Mouse (Mus musculus): ENCODE data around the gene Shb.

Gene Shb

DNA sequence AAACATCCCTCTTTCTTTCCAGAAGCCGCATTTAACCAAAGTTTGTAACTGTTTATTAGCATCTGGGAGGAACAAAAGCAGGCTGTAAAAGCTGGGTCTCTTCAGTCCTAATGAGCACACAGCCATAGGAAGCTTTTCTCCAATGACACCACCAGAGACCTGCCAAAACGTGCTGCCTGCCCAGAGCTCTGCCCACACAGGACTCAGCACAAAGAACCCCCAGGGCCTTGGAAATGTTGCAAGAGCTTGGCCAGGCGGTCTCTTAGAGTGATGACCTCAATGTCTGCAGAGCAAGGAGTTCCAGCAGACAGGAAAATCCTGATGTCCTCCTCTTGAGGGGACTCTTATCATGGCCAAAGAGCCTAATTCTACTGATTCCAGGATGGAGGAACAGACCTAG lies 28.5 kb downstream of the Shb start:
- DNase-seq = no peak

- DNase-seq = no peak
Observed at GRCm38 (mm10) chr4:45503380-45503779, 28.9 kb downstream of the Shb start.

- DNase-seq = no peak
Observed at GRCm38 (mm10) chr4:45502002-45502401, 30.3 kb downstream of the Shb start.

DNA sequence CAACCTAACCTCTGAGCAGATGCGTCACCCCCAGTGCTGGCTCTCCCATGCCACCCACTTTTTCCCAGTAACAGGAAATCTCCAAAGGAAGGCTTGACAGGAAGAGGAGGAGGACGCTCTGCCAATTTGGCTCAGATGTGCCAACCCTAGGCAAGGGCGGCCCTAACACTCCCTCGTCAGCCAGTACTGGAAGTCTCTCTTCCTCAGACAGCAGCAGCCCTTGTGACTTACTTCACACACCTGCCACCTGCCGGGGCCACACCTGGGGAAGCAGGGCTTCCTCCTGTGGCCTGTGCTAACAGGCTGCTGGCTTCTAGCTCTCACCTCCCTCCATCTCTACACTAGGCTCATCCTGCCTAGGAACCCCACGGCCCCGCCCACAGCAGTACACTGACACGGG lies 31.9 kb downstream of the Shb start:
- no peak for DNase-seq

- no peak for DNase-seq
Observed at GRCm38 (mm10) chr4:45499556-45499955, 32.7 kb downstream of the Shb start.

DNA sequence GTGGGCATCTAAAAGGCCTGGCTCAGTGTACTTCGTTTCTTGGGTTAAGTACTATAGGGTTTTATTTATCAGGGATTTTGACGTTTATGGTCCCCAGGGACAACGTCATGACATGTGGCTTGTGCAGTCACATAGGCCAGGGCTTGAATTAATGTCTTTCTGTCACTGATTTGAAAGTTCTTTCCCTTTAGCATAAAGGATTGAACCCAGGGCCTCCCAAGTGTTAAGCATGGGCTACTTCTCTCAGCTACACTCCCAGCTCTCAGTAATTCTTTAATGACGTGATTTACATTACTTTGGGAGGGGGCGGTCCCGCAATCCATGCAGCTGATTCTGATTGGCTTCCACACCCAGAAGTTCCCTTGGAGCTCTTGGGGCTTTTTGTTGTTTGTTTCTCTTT lies 33.2 kb downstream of the Shb start:
- no peak for DNase-seq

GRCm38 (mm10) chr4:45498345-45498744 lies 33.9 kb downstream of the Shb start:
- no peak for DNase-seq

- DNase-seq = no peak
Observed at GRCm38 (mm10) chr4:45497282-45497681, 35.0 kb downstream of the Shb start.

- no peak for DNase-seq
Observed at GRCm38 (mm10) chr4:45495531-45496201, 36.6 kb downstream of the Shb start.

GRCm38 (mm10) chr4:45493786-45494400 lies 38.4 kb downstream of the Shb start:
- no peak for DNase-seq

GRCm38 (mm10) chr4:45493118-45493517 lies 39.2 kb downstream of the Shb start:
- peak; percentile 80 for DNase-seq

DNA sequence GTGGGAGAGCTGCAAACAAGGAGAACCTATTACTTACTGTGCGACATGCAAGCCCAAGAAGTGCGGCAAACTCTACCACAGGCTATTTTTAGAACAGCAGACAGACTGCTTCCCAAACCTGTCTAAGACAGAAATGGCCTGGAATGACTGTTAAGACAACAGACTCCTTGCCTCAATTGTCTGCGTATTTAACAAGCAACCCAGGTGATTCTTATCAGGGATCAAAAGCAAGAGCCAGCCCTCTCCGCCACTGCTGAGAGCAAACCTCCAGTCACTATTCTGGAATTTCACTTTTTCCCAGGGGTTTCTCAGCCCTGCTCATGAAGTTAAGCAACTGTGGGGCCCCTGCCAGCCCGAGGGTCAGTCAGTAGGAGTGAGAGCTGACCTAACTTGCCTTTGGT lies 39.6 kb downstream of the Shb start:
- no peak for DNase-seq

GRCm38 (mm10) chr4:45491685-45492601 lies 40.3 kb downstream of the Shb start:
- no peak for DNase-seq

DNA sequence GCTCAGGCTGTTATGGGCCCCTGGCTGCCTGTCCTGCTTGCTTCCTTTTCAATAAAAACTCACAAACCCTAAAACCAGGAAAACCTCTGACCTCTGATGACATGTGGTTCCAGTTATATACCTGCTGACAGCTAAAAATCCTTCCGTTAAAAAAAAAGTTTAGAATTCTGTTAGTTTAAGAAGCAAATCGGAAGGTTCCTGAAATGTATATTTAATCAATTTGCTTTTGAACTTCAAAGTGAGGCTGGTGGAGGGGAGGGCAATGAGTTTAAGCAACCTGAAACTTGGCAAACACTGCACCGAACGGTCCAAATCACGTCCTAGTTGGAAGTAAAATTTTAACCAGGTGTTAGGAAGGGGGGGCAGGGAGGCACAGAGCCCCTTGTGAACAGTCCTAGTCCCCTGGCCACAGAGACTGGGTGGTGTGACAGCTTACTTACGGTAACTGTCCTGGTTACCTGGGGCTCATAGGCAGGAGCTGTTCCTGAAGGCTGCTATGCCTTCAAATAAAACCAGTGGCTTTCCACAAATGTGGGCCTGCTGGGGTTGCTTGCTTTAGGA lies 41.1 kb downstream of the Shb start:
- peak; percentile 53 for DNase-seq

GRCm38 (mm10) chr4:45490036-45490752 lies 42.1 kb downstream of the Shb start:
- no peak for DNase-seq

GRCm38 (mm10) chr4:45489141-45490035 lies 42.9 kb downstream of the Shb start:
- peak; percentile 60 for DNase-seq

DNA sequence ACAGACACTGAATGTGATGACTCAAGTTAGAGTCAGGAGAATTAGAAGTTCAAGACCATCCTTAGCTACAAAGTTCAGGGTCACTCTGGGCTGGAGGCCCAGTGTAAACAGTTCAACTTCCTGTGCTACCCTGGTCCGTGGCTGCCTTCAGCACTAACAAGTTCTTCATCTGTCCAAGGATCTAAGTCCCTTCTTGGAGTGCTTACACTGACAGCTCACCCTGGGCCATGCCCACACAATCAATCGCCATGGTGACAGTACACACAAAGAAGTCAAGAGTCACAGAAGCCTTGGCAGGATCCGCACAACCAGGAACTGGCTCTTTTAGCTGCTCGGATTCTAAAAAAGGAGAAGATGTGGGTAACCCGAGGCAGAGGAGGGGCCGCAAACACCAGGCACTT lies 44.6 kb downstream of the Shb start:
- no peak for DNase-seq

DNA sequence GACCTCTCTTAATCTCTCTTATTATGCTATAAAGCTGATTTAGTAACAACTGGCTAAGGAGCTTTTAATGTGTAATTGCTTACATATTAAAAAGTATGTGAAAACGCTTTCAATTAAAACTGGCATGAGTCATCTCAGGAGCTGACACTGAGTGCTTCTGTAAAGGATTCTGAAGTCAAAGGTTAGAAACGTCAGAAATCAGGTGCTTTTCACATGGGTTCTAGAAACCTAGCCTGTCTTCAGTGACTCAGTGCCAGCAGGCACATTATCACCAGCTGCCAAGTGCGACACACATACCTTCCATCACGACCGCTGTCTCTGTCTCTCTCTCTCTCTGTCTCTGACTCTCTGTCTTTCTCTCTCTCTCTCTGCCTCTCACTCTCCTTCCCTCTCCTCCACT lies 47.2 kb downstream of the Shb start:
- no peak for DNase-seq

DNA sequence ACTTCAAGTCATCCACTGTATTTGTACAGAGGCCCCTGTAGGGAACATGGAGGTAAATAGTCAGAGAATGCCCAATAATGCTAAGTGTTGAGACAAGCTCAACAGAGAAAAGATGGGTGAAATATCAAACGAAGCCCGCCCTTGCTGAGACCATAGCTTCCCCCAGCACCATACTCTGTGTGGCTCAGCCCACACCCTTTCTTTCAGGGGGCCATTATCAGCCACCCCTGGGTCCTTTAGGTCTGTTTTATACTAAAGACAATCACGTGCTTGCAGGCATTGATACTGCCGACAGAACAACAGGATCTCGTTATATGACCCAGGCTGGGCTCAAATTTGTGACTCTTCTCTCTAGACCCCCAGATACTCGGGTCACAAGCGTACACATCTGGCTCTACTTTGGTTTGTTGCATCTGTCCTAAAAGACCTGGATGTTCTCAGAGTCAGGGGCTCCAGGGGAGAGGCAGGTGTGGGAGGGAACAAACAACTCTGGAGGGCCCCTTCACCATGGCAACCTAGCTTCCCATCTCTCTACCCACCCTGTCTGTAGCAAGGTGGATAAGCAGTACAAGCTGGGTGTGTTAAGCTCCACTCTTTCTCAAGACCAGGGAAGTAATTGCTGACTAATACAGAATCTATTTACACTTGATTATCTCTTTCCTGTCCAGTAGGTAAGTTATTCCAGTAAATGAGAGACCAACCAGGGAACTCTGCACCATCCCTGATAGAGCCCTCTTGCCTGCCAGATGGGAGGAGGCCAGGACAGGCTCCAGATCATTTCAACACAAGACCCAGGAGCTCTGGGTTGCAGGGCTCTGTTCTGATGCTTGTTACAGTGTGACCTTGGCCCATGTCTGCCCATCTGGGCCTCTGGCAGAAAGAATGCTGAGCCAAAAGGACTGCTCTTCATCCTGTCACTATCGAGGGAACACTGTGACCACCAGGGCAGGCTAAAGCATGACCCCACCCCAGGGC lies 48.7 kb downstream of the Shb start:
- peak; percentile 81 for DNase-seq

GRCm38 (mm10) chr4:45482271-45482670 lies 50.0 kb downstream of the Shb start:
- no peak for DNase-seq

Data from liver (tissue).